Mouse (Mus musculus) CH12.LX (cell line): ENCODE results near the gene Rnf185. TPM values are rescaled to one million over a fixed set of nuclear protein-coding genes. Genes with fewer than 3 reads are reported as not detected.

ENCODE experiments used
- DNase-seq: peaks from one replicate; pipeline ENCODE4 v3.0.0-alpha.2; 2013; ENCODE audit errors: extremely low read depth
- H3K27ac ChIP-seq: 2 replicates; pipeline ENCODE4 v1.5.1; 2012; ENCODE audit warnings: low read depth, mild to moderate bottlenecking, control low read depth, moderate library complexity; ENCODE audit not compliant: insufficient read depth
- H3K27me3 ChIP-seq: replicated peaks from 2 replicates; pipeline ENCODE3; 2012; ENCODE audit warnings: inconsistent platforms
- H3K36me3 ChIP-seq, 2 experiments: replicated peaks in 1 of 2; 2 replicates each; pipeline versions ENCODE3 to v1.6.1; 2012; ENCODE audit warnings: inconsistent platforms in 1 of 2, low read length in 1 of 2, mild to moderate bottlenecking in 1 of 2, mixed read lengths in 1 of 2, moderate library complexity in 1 of 2; ENCODE audit not compliant: control insufficient read depth in 1 of 2, insufficient read depth in 1 of 2
- H3K4me1 ChIP-seq, 2 experiments: 2 replicates each; pipeline ENCODE4 v1.6.1; 2012; ENCODE audit warnings: inconsistent platforms in 1 of 2, moderate library complexity in 1 of 2; ENCODE audit not compliant: insufficient read depth in 2 of 2, control insufficient read depth in 1 of 2
- H3K4me2 ChIP-seq: 2 replicates; pipeline ENCODE4 v1.6.1; 2012; ENCODE audit warnings: low read depth, mild to moderate bottlenecking, control low read depth; ENCODE audit not compliant: poor library complexity, insufficient read depth, severe bottlenecking
- H3K4me3 ChIP-seq, 3 experiments: fragments of 150-350 bp in 1 of 3; sonication (generic) in 1 of 3; replicated peaks in 1 of 3; 2 replicates each; pipeline versions ENCODE3 to v1.5.1; 2011 to 2012; ENCODE audit warnings: low read depth in 2 of 3, low read length in 2 of 3, mild to moderate bottlenecking in 2 of 3, moderate library complexity in 2 of 3, control low read depth in 1 of 3, improper control_type of control experiment in 1 of 3, inconsistent platforms in 1 of 3, mixed read lengths in 1 of 3; ENCODE audit not compliant: poor library complexity in 1 of 3
- H3K79me2 ChIP-seq: replicated peaks from 2 replicates; pipeline ENCODE4 v1.6.1; 2012; ENCODE audit warnings: mild to moderate bottlenecking, moderate library complexity; ENCODE audit not compliant: control insufficient read depth, poor library complexity, insufficient read depth, severe bottlenecking; ENCODE audit errors: extremely low read depth
- H3K9ac ChIP-seq: 2 replicates; pipeline ENCODE4 v1.6.1; 2012; ENCODE audit warnings: low read depth, mild to moderate bottlenecking, control low read depth, moderate library complexity; ENCODE audit not compliant: insufficient read depth
- H3K9me3 ChIP-seq: replicated peaks from 2 replicates; pipeline ENCODE3; 2012; ENCODE audit warnings: low read length, inconsistent platforms, mixed read lengths
- BHLHE40 ChIP-seq: IDR thresholded peaks from 2 replicates; pipeline ENCODE4 v1.6.1; 2011; ENCODE audit warnings: mild to moderate bottlenecking, low read depth, low read length, improper control_type of control experiment
- CHD1 ChIP-seq: IDR thresholded peaks from 2 replicates; pipeline ENCODE4 v1.6.1; 2012; ENCODE audit warnings: low read depth, low read length, improper control_type of control experiment, inconsistent platforms
- CHD2 ChIP-seq: IDR thresholded peaks from 2 replicates; pipeline ENCODE4 v1.6.1; 2011; ENCODE audit warnings: low read length, improper control_type of control experiment
- CTCF ChIP-seq, 2 experiments: IDR thresholded peaks in 1 of 2; conservative IDR thresholded peaks in 1 of 2; 2 replicates each; pipeline ENCODE4 v1.5.1; 2011 to 2012; ENCODE audit warnings: low read depth in 2 of 2, low read length in 2 of 2, improper control_type of control experiment in 1 of 2, inconsistent platforms in 1 of 2, mild to moderate bottlenecking in 1 of 2, moderate library complexity in 1 of 2
- E2F4 ChIP-seq: IDR thresholded peaks from 2 replicates; pipeline ENCODE4 v1.6.1; 2011; ENCODE audit warnings: low read depth, low read length, improper control_type of control experiment; ENCODE audit not compliant: insufficient replicate concordance
- ELF1 ChIP-seq: IDR thresholded peaks from 2 replicates; pipeline ENCODE4 v1.6.1; 2014; ENCODE audit warnings: low read depth, mild to moderate bottlenecking, inconsistent platforms, low read length, improper control_type of control experiment
- EP300 ChIP-seq: IDR thresholded peaks from 2 replicates; pipeline ENCODE4 v1.6.1; 2011; ENCODE audit warnings: low read length, improper control_type of control experiment
- ETS1 ChIP-seq: conservative IDR thresholded peaks from 2 replicates; pipeline ENCODE4 v1.6.1; 2012; ENCODE audit warnings: low read depth, mild to moderate bottlenecking, inconsistent platforms, low read length, improper control_type of control experiment, moderate library complexity
- GABPA ChIP-seq: IDR thresholded peaks from 2 replicates; pipeline ENCODE4 v1.6.1; 2012; ENCODE audit warnings: low read depth, low read length, improper control_type of control experiment, inconsistent platforms; ENCODE audit not compliant: insufficient replicate concordance
- HCFC1 ChIP-seq: IDR thresholded peaks from 2 replicates; pipeline ENCODE4 v1.6.1; 2012; ENCODE audit warnings: low read depth, mild to moderate bottlenecking, inconsistent platforms, low read length, improper control_type of control experiment
- IRF4 ChIP-seq: IDR thresholded peaks from 2 replicates; pipeline ENCODE4 v1.6.1; 2014; ENCODE audit warnings: low read depth, mild to moderate bottlenecking, inconsistent platforms, low read length, improper control_type of control experiment
- JUN ChIP-seq: IDR thresholded peaks from 2 replicates; pipeline ENCODE4 v1.6.1; 2011; ENCODE audit warnings: low read depth, mild to moderate bottlenecking, low read length, improper control_type of control experiment, moderate library complexity; ENCODE audit not compliant: insufficient read depth
- JUND ChIP-seq: conservative IDR thresholded peaks from 2 replicates; pipeline ENCODE4 v1.6.1; 2011; ENCODE audit warnings: low read depth, low read length, improper control_type of control experiment
- KAT2A ChIP-seq: IDR thresholded peaks from 2 replicates; pipeline ENCODE4 v1.6.1; 2012; ENCODE audit warnings: low read length, improper control_type of control experiment, inconsistent platforms; ENCODE audit not compliant: insufficient replicate concordance
- MAFK ChIP-seq: IDR thresholded peaks from 2 replicates; pipeline ENCODE4 v1.6.1; 2011; ENCODE audit warnings: low read length, improper control_type of control experiment; ENCODE audit not compliant: insufficient replicate concordance
- MAX ChIP-seq: IDR thresholded peaks from 2 replicates; pipeline ENCODE4 v1.6.1; 2011; ENCODE audit warnings: low read length, improper control_type of control experiment
- MAZ ChIP-seq: IDR thresholded peaks from 2 replicates; pipeline ENCODE4 v1.6.1; 2012; ENCODE audit warnings: low read depth, mild to moderate bottlenecking, inconsistent platforms, low read length, improper control_type of control experiment, moderate library complexity
- MEF2A ChIP-seq: IDR thresholded peaks from 2 replicates; pipeline ENCODE4 v1.6.1; 2014; ENCODE audit warnings: low read depth, mild to moderate bottlenecking, inconsistent platforms, low read length, improper control_type of control experiment, borderline replicate concordance
- MXI1 ChIP-seq: IDR thresholded peaks from 2 replicates; pipeline ENCODE4 v1.6.1; 2011; ENCODE audit warnings: mild to moderate bottlenecking, low read depth, low read length, improper control_type of control experiment
- MYC ChIP-seq: IDR thresholded peaks from 2 replicates; pipeline ENCODE4 v1.6.1; 2011; ENCODE audit warnings: low read depth, mild to moderate bottlenecking, improper control_type of control experiment, low read length
- NELFE ChIP-seq: IDR thresholded peaks from 2 replicates; pipeline ENCODE4 v1.6.1; 2011; ENCODE audit warnings: low read depth, low read length, improper control_type of control experiment
- NRF1 ChIP-seq: IDR thresholded peaks from 2 replicates; pipeline ENCODE4 v1.6.1; 2014; ENCODE audit warnings: low read depth, mild to moderate bottlenecking, inconsistent platforms, low read length, improper control_type of control experiment, moderate library complexity
- PAX5 ChIP-seq: IDR thresholded peaks from 2 replicates; pipeline ENCODE4 v1.6.1; 2012; ENCODE audit warnings: low read length, inconsistent platforms, mixed read lengths
- POLR2A ChIP-seq: IDR thresholded peaks from 2 replicates; pipeline ENCODE4 v1.6.1; 2011; ENCODE audit warnings: low read depth, mild to moderate bottlenecking, improper control_type of control experiment, low read length
- POLR2AphosphoS2 ChIP-seq: IDR thresholded peaks from 2 replicates; pipeline ENCODE4 v1.6.1; 2011; ENCODE audit warnings: low read depth, low read length, improper control_type of control experiment
- RAD21 ChIP-seq: IDR thresholded peaks from 2 replicates; pipeline ENCODE4 v1.6.1; 2011; ENCODE audit warnings: low read depth, mild to moderate bottlenecking, low read length, improper control_type of control experiment, moderate library complexity
- RCOR1 ChIP-seq: conservative IDR thresholded peaks from 2 replicates; pipeline ENCODE4 v1.6.1; 2012; ENCODE audit warnings: low read depth, mild to moderate bottlenecking, inconsistent platforms, low read length, improper control_type of control experiment
- SIN3A ChIP-seq: IDR thresholded peaks from 2 replicates; pipeline ENCODE4 v1.6.1; 2012; ENCODE audit warnings: low read length, improper control_type of control experiment, inconsistent platforms
- SMC3 ChIP-seq: IDR thresholded peaks from 2 replicates; pipeline ENCODE4 v1.6.1; 2011; ENCODE audit warnings: low read depth, low read length, improper control_type of control experiment
- TBP ChIP-seq: conservative IDR thresholded peaks from 2 replicates; pipeline ENCODE4 v1.6.1; 2011; ENCODE audit warnings: low read depth, low read length, improper control_type of control experiment
- TCF12 ChIP-seq: IDR thresholded peaks from 2 replicates; pipeline ENCODE4 v1.6.1; 2014; ENCODE audit warnings: low read depth, mild to moderate bottlenecking, inconsistent platforms, low read length, improper control_type of control experiment
- UBTF ChIP-seq: IDR thresholded peaks from 2 replicates; pipeline ENCODE4 v1.6.1; 2012; ENCODE audit warnings: low read depth, mild to moderate bottlenecking, inconsistent platforms, low read length, improper control_type of control experiment, moderate library complexity
- USF1 ChIP-seq: IDR thresholded peaks from 2 replicates; pipeline ENCODE4 v1.6.1; 2014; ENCODE audit warnings: low read depth, mild to moderate bottlenecking, inconsistent platforms, low read length, improper control_type of control experiment
- USF2 ChIP-seq: conservative IDR thresholded peaks from 2 replicates; pipeline ENCODE4 v1.6.1; 2011; ENCODE audit warnings: low read depth, low read length, improper control_type of control experiment
- ZC3H11A ChIP-seq: IDR thresholded peaks from 2 replicates; pipeline ENCODE4 v1.6.1; 2012; ENCODE audit warnings: low read depth, mild to moderate bottlenecking, inconsistent platforms, low read length, improper control_type of control experiment
- ZKSCAN1 ChIP-seq: IDR thresholded peaks from 2 replicates; pipeline ENCODE4 v1.6.1; 2012; ENCODE audit warnings: low read depth, inconsistent platforms, low read length, improper control_type of control experiment, borderline replicate concordance
- ZMIZ1 ChIP-seq: IDR thresholded peaks from 2 replicates; pipeline ENCODE4 v1.6.1; 2012; ENCODE audit warnings: low read depth, mild to moderate bottlenecking, inconsistent platforms, low read length, improper control_type of control experiment
- ZNF384 ChIP-seq: IDR thresholded peaks from 2 replicates; pipeline ENCODE4 v1.6.1; 2012; ENCODE audit warnings: low read depth, low read length, improper control_type of control experiment, inconsistent platforms
- dilution Hi-C: fragments of 300-500 bp; cut with MboI; formaldehyde crosslinking; loops from 2 replicates; pipeline ENCODE4 v1.14.3; 2020; ENCODE audit warnings: low sequenced_read_pairs; ENCODE audit not compliant: extremely low pct_unique_long_range_greater_than_20kb, extremely low pct_ligation_motif_present
- in situ Hi-C: fragments of 300-500 bp; cut with MboI; formaldehyde crosslinking; loops from 3 replicates; pipeline ENCODE4 v1.14.3; 2019; ENCODE audit warnings: low sequenced_read_pairs, low pct_ligation_motif_present, low pct_unique_long_range_greater_than_20kb, mixed read lengths
- polyA plus RNA-seq: library from polyadenylated mRNA; unstranded; fragments of >175 nt; gene quantifications from 2 replicates; pipeline ENCODE4 v1.2.1, GENCODE M21; 2012; ENCODE audit warnings: low read depth; ENCODE audit not compliant: insufficient read length
- total RNA-seq, 2 experiments: library from RNA; depleted of rRNA; stranded (reverse); fragments of 300-350 nt in 1 of 2; fragments of >200 nt in 1 of 2; gene quantifications; 2 replicates each; pipeline ENCODE4 v1.2.3; 2012 to 2014

Gene Rnf185
- total and polyA plus RNA-seq, 3 experiments, result 15.6 to 26.7 (median 26.4) TPM

GRCm38 (mm10) chr11:3408997-3409732 lies 43.0 kb downstream of the Rnf185 start, which contains the start of gene Limk2:
Gene Limk2 (minus strand): TSS chr11:3409189.
- dilution Hi-C loops (no loop called here), in situ Hi-C loops (no loop called here)
- DNase-seq, result peak; percentile 98
- Histone ChIP-seq H3K4me2 (peak within 1 kb of the TSS; percentile 82), H3K9ac (peak within 1 kb of the TSS; percentile 94), H3K79me2 (peaks cover 37% of the 10 kb centered on the region), H3K4me1 (peaks cover 0 to 36% of the 10 kb centered on the region in 2 experiments; a peak in 2 of 4 replicates), H3K27ac (no peak within 1 kb of the TSS), H3K36me3 (peaks cover 0 to 26% of the 10 kb centered on the region in 2 experiments), H3K4me3 (peak within 1 kb of the TSS; percentile 61 to 86 (median 75)), H3K9me3 (peaks cover 2% of the 10 kb centered on the region), H3K27me3 (no peaks in the 10 kb centered on the region)
- peak; percentile 85 for TF ChIP-seq NELFE
- TF ChIP-seq ELF1, result peak; percentile 94
- no peak for TF ChIP-seq PAX5
- 0 out of 2 replicates have a peak, but pooled peaks have one; percentile 7 for TF ChIP-seq RCOR1
- peak; percentile 71 for TF ChIP-seq BHLHE40
- TF ChIP-seq IRF4, result peak; percentile 34; the same call in 1 of the 2 replicates
- TF ChIP-seq MAX, result peak; percentile 52; the same call in 1 of the 2 replicates
- peak; percentile 28 to 90; a peak in 3 of 4 replicates for TF ChIP-seq CTCF (conservative IDR thresholded peaks at IDR 0.05 in 1 of 2, IDR thresholded peaks at IDR 0.05 in 1 of 2; ENCODE audit: low read depth in 2 of 2, low read length in 2 of 2)
- no peak for TF ChIP-seq CHD1
- TF ChIP-seq TCF12, result peak; percentile 86
- TF ChIP-seq MXI1, result no peak; the same call in 1 of the 2 replicates
- no peak for TF ChIP-seq ZC3H11A
- TF ChIP-seq GABPA, result no peak
- TF ChIP-seq SIN3A, result peak; percentile 57; the same call in 1 of the 2 replicates
- TF ChIP-seq ZMIZ1, result peak; percentile 94
- no peak for TF ChIP-seq JUN
- 0 out of 2 replicates have a peak, but pooled peaks have one; percentile 62 for TF ChIP-seq UBTF
- no peak; the same call in 1 of the 2 replicates for TF ChIP-seq ETS1
- TF ChIP-seq MYC, result no peak
- TF ChIP-seq RAD21, result peak; percentile 73
- no peak for TF ChIP-seq ZNF384
- TF ChIP-seq CHD2, result no peak
- TF ChIP-seq POLR2AphosphoS2, result no peak
- peak; percentile 55; the same call in 1 of the 2 replicates for TF ChIP-seq TBP
- no peak for TF ChIP-seq USF2
- no peak for TF ChIP-seq USF1
- TF ChIP-seq SMC3, result peak; percentile 55
- 0 out of 2 replicates have a peak, but pooled peaks have one; percentile 3 for TF ChIP-seq KAT2A
- TF ChIP-seq HCFC1, result peak; percentile 86
- TF ChIP-seq E2F4, result no peak
- TF ChIP-seq POLR2A, result peak; percentile 93
- no peak; the same call in 1 of the 2 replicates for TF ChIP-seq MAZ
- no peak for TF ChIP-seq MAFK
- no peak for TF ChIP-seq MEF2A
- no peak for TF ChIP-seq JUND
- no peak for TF ChIP-seq NRF1
- no peak for TF ChIP-seq EP300
- TF ChIP-seq ZKSCAN1, result no peak
